Mouse (Mus musculus): ENCODE results near the gene Zpld1.

- TF ChIP-seq POLR2A (IDR thresholded peaks at IDR 0.05; ENCODE audit: low read depth, low read length) (no peak), CTCF (IDR thresholded peaks at IDR 0.05; ENCODE audit: borderline replicate concordance, insufficient read depth, low read length) (no peak)
These were observed 24.0 kb upstream of the Zpld1 start for GRCm38 (mm10) chr16:55321542-55322514.
